Mouse (Mus musculus): ENCODE data around the gene Clrn2.

- TF ChIP-seq GATA1 (IDR thresholded peaks at IDR 0.05; ENCODE audit: borderline replicate concordance, low read length), result no peak
- TF ChIP-seq FLI1 (IDR thresholded peaks at IDR 0.05; ENCODE audit: low read length), result no peak
These were observed 56.5 kb downstream of the Clrn2 start for GRCm38 (mm10) chr5:45510071-45510470.

Data from megakaryocyte, embryonic 14.5 days (primary cell).